Mouse (Mus musculus): Measurements from ENCODE around the gene Hlcs. TPM values are rescaled to one million over a fixed set of nuclear protein-coding genes. Genes with fewer than 3 reads are reported as not detected.
A peak's percentile ranks its signal among the peaks of the same experiment; 100 is the strongest.
"Not testable (repeated sequence)": the region's sequence is repeated elsewhere in the genome, so short reads cannot be mapped to it uniquely, and the experiment has no call there.

The Hlcs gene
- total RNA-seq (2021) = 10 to 100 TPM; 12.4 to 13.7 TPM

- peak; percentile 97 to 99 for DNase-seq (ENCODE audit: extremely low spot score in 1 of 2, low spot score in 1 of 2)
These were observed at the start of gene Hlcs for GRCm38 (mm10) chr16:94313229-94314030. TSS of gene Hlcs (minus strand) at chr16:94313571.

GRCm38 (mm10) chr16:94362174-94362873, 49.0 kb upstream of the Hlcs start:
- DNase-seq (ENCODE audit: extremely low spot score in 1 of 2, low spot score in 1 of 2) = peak; percentile 25 to 53

- DNase-seq (ENCODE audit: extremely low spot score in 1 of 2, low spot score in 1 of 2) = no peak
These were observed 47.4 kb upstream of the Hlcs start for GRCm38 (mm10) chr16:94360578-94361350.

- no peak for DNase-seq (ENCODE audit: extremely low spot score in 1 of 2, low spot score in 1 of 2)
These were observed 44.7 kb upstream of the Hlcs start for GRCm38 (mm10) chr16:94358091-94358490.

- no peak for DNase-seq (ENCODE audit: extremely low spot score in 1 of 2, low spot score in 1 of 2)
These were observed 43.6 kb upstream of the Hlcs start for GRCm38 (mm10) chr16:94356776-94357494.

- DNase-seq (ENCODE audit: extremely low spot score in 1 of 2, low spot score in 1 of 2) = no peak
These were observed 42.7 kb upstream of the Hlcs start for GRCm38 (mm10) chr16:94356046-94356445.

GRCm38 (mm10) chr16:94354450-94354849, 41.1 kb upstream of the Hlcs start:
- no peak for DNase-seq (ENCODE audit: extremely low spot score in 1 of 2, low spot score in 1 of 2)

- DNase-seq (ENCODE audit: extremely low spot score in 1 of 2, low spot score in 1 of 2) = no peak
These were observed 36.9 kb upstream of the Hlcs start for GRCm38 (mm10) chr16:94350287-94350677.

- DNase-seq (ENCODE audit: extremely low spot score in 1 of 2, low spot score in 1 of 2) = no peak
These were observed 36.4 kb upstream of the Hlcs start for GRCm38 (mm10) chr16:94349588-94350286.

- no peak for DNase-seq (ENCODE audit: extremely low spot score in 1 of 2, low spot score in 1 of 2)
These were observed 35.4 kb upstream of the Hlcs start for GRCm38 (mm10) chr16:94348779-94349178.

- no peak for DNase-seq (ENCODE audit: extremely low spot score in 1 of 2, low spot score in 1 of 2)
These were observed 33.8 kb upstream of the Hlcs start for GRCm38 (mm10) chr16:94347080-94347731.

GRCm38 (mm10) chr16:94345733-94346132, 32.4 kb upstream of the Hlcs start:
- no peak for DNase-seq (ENCODE audit: extremely low spot score in 1 of 2, low spot score in 1 of 2)

GRCm38 (mm10) chr16:94339164-94340160, 26.1 kb upstream of the Hlcs start:
- DNase-seq (ENCODE audit: extremely low spot score in 1 of 2, low spot score in 1 of 2) = not testable (repeated sequence)

GRCm38 (mm10) chr16:94335656-94336055, 22.3 kb upstream of the Hlcs start:
- DNase-seq (ENCODE audit: extremely low spot score in 1 of 2, low spot score in 1 of 2) = no peak

- DNase-seq (ENCODE audit: extremely low spot score in 1 of 2, low spot score in 1 of 2) = peak in 1 of 2 experiments; percentile 73
These were observed 18.5 kb upstream of the Hlcs start for GRCm38 (mm10) chr16:94331886-94332252.

- DNase-seq (ENCODE audit: extremely low spot score in 1 of 2, low spot score in 1 of 2) = no peak
These were observed 18.0 kb upstream of the Hlcs start for GRCm38 (mm10) chr16:94331233-94331885.

GRCm38 (mm10) chr16:94330429-94330828, 17.1 kb upstream of the Hlcs start:
- no peak for DNase-seq (ENCODE audit: extremely low spot score in 1 of 2, low spot score in 1 of 2)

All from layer of hippocampus, postnatal 25 days (tissue).